Mouse (Mus musculus) retina, postnatal 7 days (tissue): Measurements from ENCODE around the gene Dcn.

ENCODE experiments used
- DNase-seq: peaks from one replicate; pipeline ENCODE4 v3.0.0-alpha.2; 2012; ENCODE audit warnings: low read depth, low spot score

Dcn gene

DNA sequence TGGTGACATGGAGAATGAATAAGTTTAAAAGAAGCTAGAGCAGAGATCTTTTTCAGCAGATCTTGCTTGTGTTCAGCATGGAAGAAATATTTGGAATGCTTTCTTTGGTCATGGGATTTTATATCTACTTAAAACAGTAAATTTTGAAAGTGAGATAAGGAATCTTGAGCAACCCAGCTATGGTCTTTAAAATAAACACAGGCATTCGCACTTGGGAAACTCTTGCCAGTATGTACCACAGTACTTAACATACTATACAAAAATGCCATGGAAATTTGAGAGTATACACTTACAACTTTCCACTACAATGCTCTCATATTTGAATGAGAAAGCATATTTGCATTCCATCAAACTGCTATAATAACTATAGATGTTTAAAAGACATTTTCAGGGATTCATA, 68.3 kb downstream of the Dcn start:
- DNase-seq: no peak

DNA sequence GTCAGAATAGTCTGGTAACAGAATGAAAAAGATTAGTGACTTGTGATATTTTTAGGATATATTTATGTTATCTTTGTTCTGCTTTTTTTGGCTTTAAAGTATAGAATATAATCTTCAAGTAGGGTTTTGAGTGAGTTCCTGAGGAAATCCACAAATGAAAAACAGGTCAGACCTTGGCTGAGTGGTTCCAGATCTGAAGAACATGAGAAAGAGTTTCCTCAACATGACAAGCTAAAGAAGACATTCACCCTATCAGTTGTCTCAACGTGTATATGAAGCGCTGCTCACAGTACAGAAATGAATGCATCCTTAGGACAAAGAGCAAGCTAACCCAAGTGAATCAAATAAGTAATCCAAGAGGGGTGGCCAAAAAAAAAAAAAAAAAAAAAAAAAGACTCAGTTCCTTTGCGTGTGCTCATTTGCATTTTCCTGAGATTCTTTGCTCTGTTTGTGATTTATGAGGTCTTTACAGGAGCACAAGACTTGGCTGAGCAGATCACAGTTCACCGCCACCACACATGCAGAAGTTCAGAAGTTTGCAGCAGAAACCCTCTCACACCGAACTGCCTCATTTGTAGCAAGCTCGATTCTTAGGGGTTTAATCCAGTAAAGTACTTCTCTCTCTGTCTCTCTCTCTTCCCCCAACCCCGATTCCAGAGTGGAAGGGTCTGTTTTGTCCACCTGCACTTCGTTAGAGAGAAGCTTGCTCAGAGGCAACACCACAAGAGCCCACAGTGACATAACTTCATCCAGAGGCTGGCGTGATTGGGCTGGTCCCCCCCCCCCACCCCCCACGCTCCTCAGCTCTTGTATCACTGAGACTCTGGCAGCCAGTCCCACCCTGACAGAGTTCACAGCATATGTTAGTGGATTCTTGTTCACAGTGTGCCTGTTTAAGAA, 85.8 kb downstream of the Dcn start, which contains the start of gene Lum:
Gene Lum, plus strand, starts transcription at position 172 of the 900 bp plus-strand sequence.
- DNase-seq: no peak

DNA sequence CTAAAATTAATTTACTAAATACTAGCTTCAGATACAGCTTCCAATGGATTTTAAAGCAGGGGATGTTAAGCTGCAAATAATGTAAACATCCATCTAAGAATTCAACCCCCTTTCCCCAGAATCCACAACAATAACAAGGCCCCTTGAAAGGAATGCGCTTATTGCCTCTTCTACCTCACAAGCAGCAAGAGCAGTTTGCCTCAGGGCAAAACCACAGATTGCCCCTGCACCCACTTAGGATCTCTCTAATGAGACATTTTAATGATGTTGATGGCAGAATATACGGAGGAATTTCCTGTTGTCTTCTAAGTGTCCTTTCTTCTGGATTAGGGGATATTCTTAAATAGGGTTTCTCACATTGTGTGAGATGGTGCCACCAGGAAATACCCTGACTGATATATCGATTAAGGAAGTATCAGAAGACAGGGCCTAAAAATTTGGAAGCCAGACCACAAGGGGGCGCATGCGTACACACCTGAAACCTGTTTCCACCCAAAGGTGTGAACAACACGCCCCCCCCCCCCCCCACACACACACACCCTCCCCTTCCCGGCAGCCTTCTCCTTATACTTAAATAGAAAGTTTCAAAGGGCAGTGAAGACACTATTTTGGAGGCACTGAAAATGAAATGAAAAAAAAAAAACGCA, 88.2 kb downstream of the Dcn start:
- no peak for DNase-seq
